Mouse (Mus musculus) cerebellum, adult 8-10 months (tissue): ENCODE data around the gene Pecam1.
"Not testable (repeated sequence)": the region's sequence is repeated elsewhere in the genome, so short reads cannot be mapped to it uniquely, and the experiment has no call there.

ENCODE experiments used
- DNase-seq: peaks from one replicate; pipeline ENCODE4 v3.0.0; 2022

Pecam1 gene

GRCm38 (mm10) chr11:106665328-106665727, 85.1 kb downstream of the Pecam1 start:
- DNase-seq, result no peak

DNA sequence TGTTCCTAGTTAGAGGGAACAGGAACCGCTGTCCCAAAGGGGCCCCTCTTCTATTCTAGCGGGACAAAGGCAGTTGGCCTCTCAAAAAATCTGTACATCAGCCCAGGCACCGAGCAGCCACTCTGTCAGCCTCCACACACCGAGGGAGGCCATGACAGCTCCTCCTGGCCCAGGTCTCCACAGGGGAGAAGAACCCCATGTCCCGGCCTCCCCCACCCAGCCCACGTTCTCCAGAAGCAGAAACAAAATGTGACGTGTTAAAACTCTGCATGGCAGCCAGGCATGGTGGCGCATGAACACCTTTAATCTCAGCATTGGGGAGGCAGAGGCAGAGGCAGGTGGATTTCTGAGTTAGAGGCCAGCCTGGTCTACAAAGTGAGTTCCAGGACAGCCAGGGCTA, 85.7 kb downstream of the Pecam1 start:
- DNase-seq, result no peak

GRCm38 (mm10) chr11:106663838-106664237, 86.6 kb downstream of the Pecam1 start:
- no peak for DNase-seq

DNA sequence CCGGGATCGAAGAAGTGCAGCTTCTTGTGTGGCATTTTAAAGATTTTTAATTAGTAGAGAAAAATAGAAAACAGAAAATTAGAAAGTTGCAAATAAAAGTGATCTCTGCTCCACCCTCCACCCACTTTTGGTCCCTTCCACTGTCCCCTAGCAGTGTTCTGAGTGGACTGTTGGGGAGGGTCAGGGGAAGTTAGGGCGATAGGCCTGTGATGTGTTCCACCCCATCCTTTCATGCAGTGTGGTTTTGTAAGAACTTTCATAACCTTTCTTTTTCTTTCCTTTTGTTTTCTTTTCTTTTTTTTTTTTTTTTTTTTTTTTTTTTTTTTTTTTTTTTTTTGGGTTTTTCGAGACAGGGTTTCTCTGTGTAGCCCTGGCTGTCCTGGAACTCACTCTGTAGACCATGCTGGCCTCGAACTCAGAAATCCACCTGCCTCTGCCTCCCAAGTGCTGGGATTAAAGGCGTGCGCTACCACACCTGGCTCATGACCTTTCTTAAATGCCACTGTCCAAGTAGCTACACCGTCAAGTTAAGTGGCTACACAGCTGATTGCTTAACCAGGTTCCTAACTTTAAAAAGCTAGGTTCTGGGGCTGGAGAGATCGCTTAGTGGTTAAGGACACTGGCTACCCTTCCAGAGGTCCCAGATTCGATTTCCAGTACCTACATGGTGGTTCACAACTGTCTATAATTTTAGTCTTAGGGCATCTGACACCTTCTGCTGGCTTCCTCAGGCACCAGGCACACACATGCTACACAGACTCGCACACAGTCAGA, 87.6 kb downstream of the Pecam1 start:
- no peak for DNase-seq

GRCm38 (mm10) chr11:106660453-106661081, 89.9 kb downstream of the Pecam1 start:
- no peak for DNase-seq

GRCm38 (mm10) chr11:106659598-106660295, 90.7 kb downstream of the Pecam1 start:
- DNase-seq, result no peak

- DNase-seq, result peak; percentile 82
These were observed 92.2 kb downstream of the Pecam1 start for GRCm38 (mm10) chr11:106658051-106658880.

DNA sequence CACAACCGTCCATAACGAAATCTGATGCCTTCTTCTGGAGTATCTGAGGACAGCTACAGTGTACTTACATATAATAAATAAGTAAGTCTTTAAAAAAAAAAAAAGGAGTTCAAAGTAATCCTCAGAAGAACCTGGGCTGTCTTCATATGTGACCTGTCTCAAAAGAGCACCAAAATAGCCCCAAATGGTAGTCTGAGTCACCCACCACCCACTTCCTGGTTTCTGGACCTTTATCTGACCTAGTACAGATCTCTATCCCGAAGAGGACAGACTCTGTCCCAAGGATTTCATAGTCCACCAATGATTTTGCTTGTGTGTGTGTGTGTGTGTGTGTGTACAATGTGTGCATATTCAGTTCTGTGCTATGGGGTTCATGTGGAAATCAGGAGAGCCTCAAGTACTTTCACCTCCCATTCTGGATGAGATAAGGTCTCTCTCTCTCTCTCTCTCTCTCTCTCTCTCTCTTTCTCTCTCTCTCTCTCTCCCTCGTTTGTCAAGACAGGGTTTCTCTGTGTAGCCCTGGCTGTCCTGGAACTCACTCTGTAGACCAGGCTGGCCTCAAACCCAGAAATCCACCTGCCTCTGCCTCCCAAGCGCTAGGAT, 93.4 kb downstream of the Pecam1 start:
- not testable (repeated sequence) for DNase-seq

GRCm38 (mm10) chr11:106648347-106648746, 102.1 kb downstream of the Pecam1 start:
- DNase-seq, result peak; percentile 82

DNA sequence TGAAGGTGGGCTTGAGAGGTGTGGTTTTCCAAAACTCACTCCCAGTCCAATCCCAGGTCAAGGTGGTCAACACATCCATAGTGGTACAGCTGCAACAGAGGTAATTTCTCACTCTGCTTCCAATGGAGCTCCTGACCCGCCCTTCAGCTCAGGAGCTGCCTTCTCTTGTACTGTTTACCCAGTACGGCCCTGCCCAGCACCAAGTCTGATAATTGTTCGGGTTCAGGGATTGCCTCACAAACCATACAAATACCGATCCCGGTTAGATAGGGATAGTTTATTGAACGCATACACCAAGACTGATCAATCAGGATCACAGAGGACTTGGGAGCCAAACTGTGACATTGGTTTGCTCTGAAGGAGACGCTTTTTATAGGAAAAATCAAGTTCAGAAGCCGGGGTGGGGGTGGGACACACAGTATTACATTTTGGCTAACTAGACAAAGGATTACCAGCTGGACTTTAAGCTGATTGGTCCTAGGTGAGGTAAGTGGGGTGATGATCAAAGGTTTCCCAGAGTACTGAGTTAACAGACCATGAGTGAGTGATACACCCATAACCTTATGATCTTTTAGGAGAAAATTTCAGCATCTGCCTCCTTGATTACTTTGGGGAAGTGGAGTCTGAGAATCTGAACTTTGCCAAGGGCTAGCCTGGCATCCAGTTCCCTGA, 107.3 kb downstream of the Pecam1 start:
- DNase-seq, result no peak

- no peak for DNase-seq
These were observed 108.8 kb downstream of the Pecam1 start for GRCm38 (mm10) chr11:106641580-106641979.

GRCm38 (mm10) chr11:106640059-106640458, 110.4 kb downstream of the Pecam1 start:
- no peak for DNase-seq

DNA sequence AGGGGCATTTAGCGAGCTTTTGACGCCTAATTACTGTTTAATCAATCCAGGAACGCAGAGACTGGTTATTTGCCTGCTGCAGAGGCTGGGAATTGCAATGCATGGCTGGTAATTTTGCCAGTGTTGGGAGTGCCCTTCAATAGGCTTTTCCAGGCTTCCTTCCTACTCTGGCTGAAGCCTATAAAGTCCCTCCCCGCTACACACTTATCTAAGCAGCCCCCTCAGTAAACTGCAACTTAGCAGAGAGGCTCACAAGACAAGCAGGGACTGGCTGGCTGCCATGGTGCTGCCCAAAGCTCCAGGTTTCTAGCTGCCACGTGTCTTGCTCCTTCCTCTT, 111.1 kb downstream of the Pecam1 start:
- DNase-seq, result no peak

DNA sequence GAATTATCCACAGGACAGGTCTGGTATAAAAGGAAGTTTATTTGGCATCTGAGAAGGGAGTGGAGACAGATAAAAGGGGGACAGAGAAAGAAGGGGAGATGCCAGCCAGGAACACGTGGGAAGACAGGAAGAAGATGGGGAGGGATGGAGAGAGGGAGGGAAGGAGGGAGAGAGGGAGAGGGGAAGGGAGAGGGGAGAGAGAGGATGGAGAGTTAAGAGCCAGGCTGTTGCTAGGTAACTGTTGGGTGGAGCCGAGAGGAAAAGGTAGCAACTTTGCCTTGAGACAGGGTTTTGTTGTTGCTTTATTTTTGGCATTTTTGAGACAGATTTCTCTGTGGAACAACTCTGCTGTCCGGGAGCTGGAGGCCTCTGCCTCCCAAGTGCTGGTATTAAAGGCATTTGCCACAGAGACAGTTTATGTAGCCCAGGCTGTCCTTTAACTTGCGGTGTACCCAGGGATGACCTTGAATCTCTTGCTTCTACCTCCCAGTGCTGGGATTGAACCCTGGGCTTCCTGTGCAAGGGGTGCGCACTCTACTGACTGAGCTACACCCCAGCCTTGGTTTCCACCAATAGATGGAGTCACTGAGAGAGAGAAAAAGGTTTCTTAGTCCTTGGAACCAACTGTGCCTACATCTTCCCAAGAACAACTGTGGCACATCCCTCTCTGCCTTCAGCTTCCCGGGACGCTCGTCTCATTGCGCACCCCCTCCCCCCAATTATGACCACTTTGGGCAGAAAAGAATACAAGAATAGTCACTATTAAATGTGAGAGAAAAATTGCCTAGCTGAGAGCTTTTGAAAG, 111.7 kb downstream of the Pecam1 start:
- no peak for DNase-seq

DNA sequence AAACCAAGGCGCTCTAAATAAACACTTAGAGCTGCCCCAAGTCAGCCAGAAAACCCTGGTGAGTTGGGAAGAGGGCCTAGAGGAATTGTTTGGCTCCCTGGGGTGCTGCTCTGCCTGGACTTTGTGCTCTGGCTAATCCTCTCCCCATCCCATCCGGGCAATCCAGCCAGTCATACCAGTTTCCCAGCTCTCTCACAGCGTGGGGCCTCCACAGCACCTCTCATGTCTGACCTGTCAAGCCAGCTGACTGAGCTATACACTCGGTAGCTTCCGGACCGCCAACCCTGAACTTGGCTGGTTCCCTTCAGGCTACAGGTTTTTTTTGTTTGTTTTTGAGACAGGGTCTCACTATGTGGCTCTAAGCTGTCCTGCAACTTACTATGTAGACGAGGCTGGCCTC, 112.7 kb downstream of the Pecam1 start:
- no peak for DNase-seq

DNA sequence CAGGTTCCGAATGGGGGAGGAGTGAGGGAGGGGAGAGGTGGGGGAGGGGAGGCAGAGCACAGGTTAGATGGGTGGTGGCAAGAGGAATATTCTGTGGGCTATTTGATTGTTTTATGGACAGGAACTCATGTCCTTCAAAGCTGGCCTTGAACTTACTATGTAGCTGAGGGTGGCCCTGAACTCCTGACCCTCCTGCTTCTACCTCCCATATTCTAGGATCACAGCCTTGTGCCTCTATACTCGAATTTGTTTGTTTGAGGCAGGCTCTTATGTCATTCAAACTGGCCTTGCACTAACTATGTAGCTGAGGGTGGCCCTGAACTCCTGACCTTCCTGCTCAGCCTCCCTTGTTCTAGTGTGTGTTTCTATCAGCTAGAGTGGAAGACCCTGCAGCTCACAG, 114.5 kb downstream of the Pecam1 start:
- no peak for DNase-seq

DNA sequence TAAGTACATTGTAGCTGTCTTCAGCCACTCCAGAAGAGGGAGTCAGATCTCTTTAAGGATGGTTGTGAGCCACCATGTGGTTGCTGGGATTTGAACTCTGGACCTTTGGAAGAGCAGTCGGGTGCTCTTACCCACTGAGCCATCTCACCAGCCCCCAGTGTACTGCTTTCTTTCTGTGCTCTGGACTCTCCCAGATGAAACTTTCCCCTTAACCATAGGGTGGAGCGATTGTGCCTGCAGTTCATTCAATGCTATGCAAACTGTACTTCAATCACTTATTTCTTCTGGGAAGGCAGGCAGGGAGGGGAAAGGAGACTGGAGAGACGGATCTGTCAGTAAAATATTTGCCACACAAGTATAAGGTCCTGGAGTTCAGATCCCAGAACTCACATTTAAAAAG, 116.3 kb downstream of the Pecam1 start:
- not testable (repeated sequence) for DNase-seq

GRCm38 (mm10) chr11:106633456-106633855, 117.0 kb downstream of the Pecam1 start:
- no peak for DNase-seq

DNA sequence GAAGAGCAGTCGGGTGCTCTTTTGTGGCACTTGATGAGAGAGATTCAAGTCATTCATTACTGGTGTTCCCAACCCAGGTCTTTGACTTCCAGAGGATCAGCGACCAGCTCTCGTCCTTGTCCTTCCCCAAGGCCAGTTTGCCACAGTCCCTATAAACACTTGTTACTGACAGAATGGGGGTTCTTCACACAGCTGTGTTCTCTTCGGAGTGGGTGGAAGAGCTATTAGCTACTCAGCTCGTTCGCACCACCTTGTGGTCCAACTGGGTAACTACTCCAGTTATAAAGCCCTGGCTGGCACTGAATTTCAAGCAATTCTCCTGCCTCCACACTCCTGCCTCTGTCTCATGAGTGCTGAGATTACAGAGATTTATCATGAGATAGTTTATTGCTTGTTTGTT, 122.7 kb downstream of the Pecam1 start:
- DNase-seq, result peak; percentile 63

DNA sequence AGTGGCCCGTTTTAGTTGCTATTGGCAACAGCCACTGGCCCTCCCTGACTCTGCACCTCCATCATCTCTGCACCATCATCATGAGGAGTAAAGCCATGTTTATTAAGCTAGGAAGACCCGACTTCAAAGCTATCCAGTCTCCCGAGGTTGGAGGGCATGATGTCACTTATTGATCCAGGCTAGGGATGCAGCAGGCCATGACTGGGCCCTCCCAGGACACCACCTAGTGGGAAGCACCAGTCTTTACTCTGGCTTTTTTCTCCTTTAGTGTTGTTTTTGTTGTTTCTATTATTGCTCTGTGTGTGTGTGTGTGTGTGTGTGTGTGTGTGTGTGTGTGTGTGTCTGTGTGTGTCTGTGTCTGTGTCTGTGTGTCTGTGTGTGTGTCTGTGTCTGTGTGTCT, 124.9 kb downstream of the Pecam1 start:
- no peak for DNase-seq

- no peak for DNase-seq
These were observed 126.8 kb downstream of the Pecam1 start for GRCm38 (mm10) chr11:106623629-106624028.
